Mouse (Mus musculus) fibroblast of lung, adult 2 months (primary cell): ENCODE measurements around the gene Mad1l1.
A peak's percentile ranks its signal among the peaks of the same experiment; 100 is the strongest.
"Not testable (repeated sequence)": the region's sequence is repeated elsewhere in the genome, so short reads cannot be mapped to it uniquely, and the experiment has no call there.

Source experiments
- DNase-seq: peaks from one replicate; pipeline ENCODE4 v3.0.0-alpha.2; 2011; ENCODE audit warnings: low read depth

The Mad1l1 gene

DNA sequence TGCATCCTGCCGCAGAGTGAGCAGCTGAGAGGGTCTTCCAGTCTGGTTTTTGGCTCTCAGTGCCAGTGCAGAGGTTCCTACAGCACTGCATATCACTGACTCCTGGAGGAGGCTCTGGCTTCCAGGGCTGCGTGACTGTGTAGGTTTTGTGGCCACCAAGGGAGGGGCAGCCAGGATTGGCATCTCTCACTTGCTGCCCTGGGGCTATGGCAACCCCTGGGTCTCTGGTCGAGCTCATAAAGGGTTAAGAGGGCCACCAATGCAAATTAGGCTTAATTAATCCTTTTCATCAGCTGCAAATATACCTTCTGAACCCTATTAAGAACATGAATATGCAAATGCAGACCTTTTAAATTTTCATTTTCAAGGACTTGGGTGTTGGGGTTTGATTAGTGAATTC, 318.8 kb downstream of the Mad1l1 start:
- DNase-seq, result no peak

DNA sequence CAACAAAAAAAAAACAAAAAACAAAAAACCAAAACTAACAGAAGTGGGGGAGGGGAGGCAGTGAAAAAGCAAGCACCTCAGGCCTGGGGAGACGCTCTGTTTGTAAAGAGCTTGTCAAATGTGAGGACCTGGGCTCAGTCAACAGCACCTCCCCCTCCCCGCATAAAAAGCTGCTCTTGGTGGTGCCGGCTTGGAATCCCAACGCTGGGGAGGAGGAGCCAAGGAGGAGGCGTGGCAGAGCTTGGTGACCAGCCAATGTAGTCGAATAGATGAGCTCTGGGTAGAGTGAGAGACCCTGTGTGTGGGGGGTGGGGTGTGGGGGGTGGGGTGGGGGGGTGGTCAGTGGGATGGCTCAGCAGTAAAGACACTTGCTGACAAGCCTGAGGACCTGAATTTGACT, 322.4 kb downstream of the Mad1l1 start:
- DNase-seq, result no peak

DNA sequence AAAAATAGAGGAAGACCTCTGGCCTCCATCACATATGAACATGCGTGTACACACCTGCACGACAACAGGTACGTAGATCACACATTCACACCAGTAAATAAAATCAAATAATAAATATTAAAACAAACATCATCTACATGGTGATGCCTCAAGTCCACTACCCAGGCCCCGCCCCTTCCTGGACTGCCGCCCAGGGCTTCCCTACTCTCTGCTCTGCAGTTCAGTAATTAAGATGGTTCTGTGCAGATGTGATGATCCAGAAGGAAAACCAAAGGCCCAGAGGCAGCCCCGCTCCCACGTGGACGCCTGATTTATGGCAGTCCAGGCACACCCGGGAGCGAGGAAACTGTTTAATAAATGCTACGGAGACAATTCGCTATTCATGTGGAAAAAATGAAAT, 323.0 kb downstream of the Mad1l1 start:
- DNase-seq, result not testable (repeated sequence)

- no peak for DNase-seq
Observed at GRCm38 (mm10) chr5:139991531-139991930, 329.8 kb downstream of the Mad1l1 start.

- DNase-seq, result no peak
Observed at GRCm38 (mm10) chr5:139985073-139985746, 336.1 kb downstream of the Mad1l1 start.

GRCm38 (mm10) chr5:139981976-139982375, 339.4 kb downstream of the Mad1l1 start:
- DNase-seq, result no peak

GRCm38 (mm10) chr5:139979371-139979770, 342.0 kb downstream of the Mad1l1 start:
- no peak for DNase-seq

DNA sequence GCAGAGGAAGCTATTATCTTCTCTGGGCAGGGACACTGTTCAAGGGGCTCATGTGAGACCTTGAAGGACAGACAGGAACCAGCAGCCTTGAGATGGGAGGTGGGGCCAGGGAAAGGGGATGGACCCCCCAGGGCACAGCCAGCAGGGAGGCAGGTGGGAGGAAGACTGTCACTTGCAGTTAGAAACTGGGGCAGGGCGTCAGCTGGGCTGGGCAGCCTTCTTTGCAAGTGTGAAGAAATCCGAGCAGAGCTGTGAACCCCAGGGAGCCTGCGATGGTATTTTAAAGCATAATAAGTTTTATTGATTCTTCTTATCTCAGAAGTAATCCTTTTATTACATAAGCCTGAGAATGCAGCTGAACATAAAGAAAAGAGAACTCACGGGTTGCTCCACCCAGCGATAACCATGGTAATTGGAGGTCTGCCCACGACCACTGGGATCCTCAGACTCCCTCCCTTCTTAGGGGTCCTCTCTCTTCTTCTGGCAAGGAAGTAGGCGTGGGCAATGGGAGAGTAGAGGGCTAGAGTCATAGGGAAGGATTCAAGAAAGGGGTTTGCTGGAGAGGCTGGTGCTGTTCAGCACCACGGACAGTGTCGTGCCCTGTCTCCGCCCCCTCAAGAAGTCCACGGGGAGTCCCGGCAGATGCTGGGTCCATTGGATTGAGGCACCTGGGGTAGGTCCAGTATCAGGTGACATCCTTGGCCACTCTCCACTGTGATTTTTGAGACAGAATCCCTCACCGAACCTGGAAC, 342.7 kb downstream of the Mad1l1 start:
- no peak for DNase-seq

DNA sequence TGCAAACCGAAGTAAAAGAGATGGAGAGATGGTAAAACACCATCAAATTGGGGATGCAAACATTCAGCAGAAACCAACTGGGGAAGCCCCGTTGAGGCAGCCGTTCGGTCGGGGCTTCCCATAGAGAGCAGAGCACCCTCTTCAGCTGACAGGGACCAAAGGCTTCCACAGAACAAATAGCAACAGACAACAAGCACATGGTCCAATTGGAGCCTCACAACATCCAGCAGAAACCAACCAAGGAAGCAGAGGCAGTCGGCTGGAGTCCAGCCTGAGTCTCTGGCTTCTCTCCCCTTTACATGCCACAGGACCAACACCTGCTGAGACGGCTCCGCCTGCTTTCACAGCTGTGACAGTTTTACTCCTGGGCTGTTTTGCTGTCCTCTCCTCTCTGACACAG, 343.9 kb downstream of the Mad1l1 start:
- DNase-seq, result no peak

DNA sequence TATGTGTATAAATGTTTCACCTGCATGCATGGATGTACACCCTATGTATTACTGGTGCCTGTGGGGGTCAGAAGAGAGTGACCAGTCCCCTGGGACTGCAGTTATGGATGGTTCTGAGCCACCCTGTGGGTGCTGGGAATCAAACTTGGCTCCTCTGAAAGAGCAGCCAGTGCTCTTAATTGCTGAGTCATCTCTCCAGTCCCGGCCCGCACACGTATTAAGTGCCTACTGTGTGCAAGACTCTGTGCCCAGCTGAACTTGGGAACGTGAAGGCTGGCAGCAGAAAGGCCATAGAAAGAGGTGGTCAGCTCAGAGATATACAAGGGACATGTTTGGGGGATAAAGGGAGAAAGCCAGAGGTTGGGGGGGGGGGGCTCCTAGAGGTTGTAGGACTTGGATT, 344.8 kb downstream of the Mad1l1 start:
- DNase-seq, result no peak

- peak; percentile 24 for DNase-seq
Observed at GRCm38 (mm10) chr5:139970186-139970631, 351.1 kb downstream of the Mad1l1 start.

DNA sequence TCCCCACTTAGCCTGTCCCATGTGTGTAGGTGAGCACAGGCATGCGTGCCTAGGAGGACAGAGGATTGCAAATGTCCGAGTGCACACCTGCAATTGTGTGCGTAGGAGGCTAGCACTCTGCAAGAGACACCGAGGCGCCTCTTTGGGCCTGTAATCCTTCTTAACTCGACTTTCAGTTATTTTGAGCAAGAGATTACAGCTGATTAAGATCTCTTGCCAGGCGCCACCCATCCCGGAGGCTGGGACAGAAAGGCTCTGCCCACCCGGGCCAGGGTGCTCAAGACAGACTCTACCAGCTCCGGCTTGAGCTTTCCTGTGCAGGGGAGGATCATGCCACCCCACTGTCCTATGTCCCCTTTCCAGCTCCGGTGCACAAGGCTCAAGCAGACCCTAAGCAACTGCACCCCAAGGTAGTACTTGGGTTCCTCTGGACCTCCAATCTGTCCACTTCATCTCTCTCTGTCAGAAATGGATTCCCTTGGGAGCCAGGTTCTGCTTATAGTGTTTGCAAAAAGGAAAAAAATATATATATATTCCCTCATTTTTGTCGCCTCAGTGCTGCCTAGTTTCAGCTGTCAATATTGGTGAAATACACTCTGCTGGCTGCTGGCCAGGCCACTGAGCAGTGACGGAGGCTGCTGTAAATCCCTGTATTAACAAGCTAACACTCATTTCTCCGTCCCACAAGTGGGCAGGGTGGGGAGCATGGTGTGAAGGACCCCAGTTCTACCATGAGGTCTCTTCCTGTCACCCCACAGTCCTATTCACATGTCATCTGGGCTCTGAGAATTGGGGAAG, 352.0 kb downstream of the Mad1l1 start:
- no peak for DNase-seq

GRCm38 (mm10) chr5:139965596-139965995, 355.8 kb downstream of the Mad1l1 start:
- no peak for DNase-seq

GRCm38 (mm10) chr5:139964391-139964790, 357.0 kb downstream of the Mad1l1 start:
- DNase-seq, result peak; percentile 40

GRCm38 (mm10) chr5:139959741-139960140, 361.6 kb downstream of the Mad1l1 start:
- DNase-seq, result no peak
